Mouse (Mus musculus): ENCODE results near the gene Gpr12.

- TF ChIP-seq CTCF (IDR thresholded peaks at IDR 0.05; ENCODE audit: low read depth) (no peak), EP300 (IDR thresholded peaks at IDR 0.05; ENCODE audit: low read depth) (no peak)
Measured at GRCm38 (mm10) chr5:146585307-146585651, 240 bp upstream of the Gpr12 start.
